Mouse (Mus musculus) frontal cortex, adult (tissue): ENCODE results near the gene Ndrg2.
"Not testable (repeated sequence)": the region's sequence is repeated elsewhere in the genome, so short reads cannot be mapped to it uniquely, and the experiment has no call there.

Experiments used
- ATAC-seq: cut with Nextera tagmentation; 2 replicates; pipeline ENCODE4 v1.9.2; 2017; ENCODE audit warnings: mild to moderate bottlenecking, moderate library complexity, mixed read lengths; ENCODE audit not compliant: low TSS enrichment

Ndrg2 gene

DNA sequence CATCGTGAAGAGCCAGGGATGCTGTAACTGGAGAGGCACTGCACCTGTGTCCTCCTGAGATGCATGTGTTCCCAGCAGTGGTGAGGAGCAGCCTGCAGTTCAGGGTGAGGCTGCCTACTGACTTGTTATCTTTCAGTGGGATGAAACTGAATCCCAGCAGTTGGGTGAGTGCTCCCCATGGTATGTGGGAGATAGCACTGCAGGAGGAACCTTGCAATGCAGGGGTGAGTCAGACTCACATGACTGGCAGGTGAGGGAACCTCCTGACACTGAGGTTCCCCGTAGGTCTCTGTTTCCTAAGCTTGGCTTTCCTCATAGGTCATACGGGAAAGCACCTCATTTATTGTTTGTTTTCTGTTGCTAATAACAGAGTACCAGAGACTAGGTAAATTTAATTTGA is 36.4 kb downstream of the Ndrg2 start:
- ATAC-seq = no peak

- no peak for ATAC-seq
Measured at GRCm38 (mm10) chr14:51871741-51872140, 42.2 kb downstream of the Ndrg2 start.

DNA sequence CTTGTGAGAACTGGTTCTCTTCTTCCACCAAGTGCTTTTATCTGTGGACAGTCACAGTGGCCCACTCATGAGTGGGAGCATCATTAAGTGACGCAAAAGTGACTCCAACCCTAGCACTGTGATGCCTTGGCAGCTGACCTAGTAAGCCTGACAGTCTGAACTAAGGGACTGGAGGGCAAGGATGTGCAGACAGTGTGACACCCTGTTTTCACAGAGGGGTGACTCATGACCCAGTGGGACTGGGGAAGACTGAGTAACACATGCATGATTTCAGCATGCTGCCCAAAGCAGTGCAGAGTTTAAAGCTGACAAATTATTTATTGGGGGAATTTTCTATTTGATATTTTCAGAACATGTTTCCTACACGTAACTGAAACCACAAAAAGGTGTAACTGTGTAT is 43.2 kb downstream of the Ndrg2 start:
- ATAC-seq = no peak

DNA sequence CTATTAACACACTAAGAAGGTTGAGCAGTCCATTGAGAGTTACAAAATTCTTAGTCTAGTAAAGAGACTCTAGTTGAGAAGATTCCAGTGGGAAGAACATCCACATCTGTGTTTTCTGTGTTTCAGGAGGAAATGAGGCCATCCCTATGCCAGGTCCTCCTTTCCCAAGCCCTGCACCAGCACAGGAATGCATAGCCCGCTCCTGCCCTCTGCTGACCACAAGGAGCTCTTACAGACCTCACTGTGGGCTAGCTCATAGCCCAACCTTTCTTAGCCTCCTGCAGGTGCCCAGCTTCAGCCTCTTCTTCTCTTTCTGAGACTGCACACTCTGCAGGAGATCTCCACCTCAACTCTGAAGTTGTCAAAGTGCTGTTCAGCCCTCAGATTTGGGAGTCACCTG is 50.4 kb downstream of the Ndrg2 start:
- peak; percentile 93 for ATAC-seq

GRCm38 (mm10) chr14:51855280-51855679 is 58.7 kb downstream of the Ndrg2 start:
- ATAC-seq = not testable (repeated sequence)
